ENCODE assay signal across 12 mouse cellular contexts in the genomic region with DNA sequence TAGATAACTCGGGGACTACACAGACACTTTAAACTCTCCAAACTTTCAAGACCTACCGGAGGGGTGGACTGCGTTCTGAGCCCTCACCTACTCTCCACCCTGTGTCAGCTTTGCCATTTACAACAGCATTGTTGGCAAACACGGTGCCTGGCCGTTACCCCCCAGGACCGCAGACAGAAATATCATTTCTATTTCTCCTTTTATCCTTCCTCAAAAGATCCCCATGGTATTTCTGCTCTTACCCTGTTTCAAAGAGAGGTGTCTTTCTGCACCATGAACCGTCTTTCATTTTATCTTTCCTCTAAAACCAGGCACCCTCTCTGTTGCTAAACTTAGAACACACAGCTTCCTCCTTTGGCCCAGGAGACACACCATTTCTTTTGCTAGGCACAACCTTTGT.
DNase-seq lines count a peak whose midpoint lies in the region; ATAC-seq and TF ChIP-seq lines count a peak whose summit lies in the region.
"Had no signal": no experiment of that assay in that cellular context is flagged by ENCODE, and none has a peak within 500 bp of the region (broad histone marks: within the 10 kb centered on the region; RNA-seq: fewer than 3 reads in every experiment).

No protein-coding gene starts in this region.

- no peak overlapping the region for H3K4me2 ChIP-seq in midbrain, embryonic 16.5 days (ENCODE audit: low read length)
- no peak overlapping the region for H3K4me2 ChIP-seq in midbrain, postnatal 0 days (ENCODE audit: low read depth, low read length, poor library complexity, severe bottlenecking)
- H3K4me2 ChIP-seq in liver, embryonic 12.5 days, result no peak overlapping the region
- H3K4me2 ChIP-seq: limb, embryonic 12.5 days; lung, embryonic 14.5 days had no signal

- H3K4me3 ChIP-seq in heart, embryonic 10.5 days, result peak overlapping the region; percentile 5; the same call in 1 of the 2 replicates
- no peak overlapping the region for H3K4me3 ChIP-seq in midbrain, embryonic 16.5 days (ENCODE audit: low read depth, low read length)
- no peak overlapping the region for H3K4me3 ChIP-seq in midbrain, postnatal 0 days (ENCODE audit: low read depth, low read length)
- H3K4me3 ChIP-seq in liver, embryonic 12.5 days, result no peak overlapping the region
- H3K4me3 ChIP-seq: limb, embryonic 12.5 days had no signal

- intact Hi-C loops in heart, postnatal 36 days (cut with DNase I), result no loop called here

- DNase-seq in heart, embryonic 10.5 days (ENCODE audit: low spot score), result no peak
- DNase-seq in heart, postnatal 36 days, result no peak
- no peak for DNase-seq in midbrain, postnatal 0 days (ENCODE audit: low spot score)
- no peak for DNase-seq in kidney, postnatal 4 days
- DNase-seq in spleen, postnatal 4 days (ENCODE audit: low spot score in 2 of 2), result no peak
- DNase-seq: cerebellum, postnatal 25 days; lung, embryonic 14.5 days had no signal

- peaks cover 33% of the 10 kb centered on the region for H3K4me1 ChIP-seq in heart, embryonic 10.5 days
- H3K4me1 ChIP-seq in midbrain, embryonic 16.5 days (ENCODE audit: control insufficient read depth, insufficient read depth, low read length), result peaks cover 3% of the 10 kb centered on the region; the same call in 1 of the 2 replicates
- no peaks in the 10 kb centered on the region for H3K4me1 ChIP-seq in midbrain, postnatal 0 days (ENCODE audit: insufficient read depth, low read length)
- H3K4me1 ChIP-seq in liver, embryonic 12.5 days, result 0 out of 2 replicates have a peak, but pooled peaks cover 9% of the 10 kb centered on the region

- no peaks in the 10 kb centered on the region for H3K27me3 ChIP-seq in heart, embryonic 10.5 days (ENCODE audit: insufficient read depth, poor library complexity, severe bottlenecking)
- H3K27me3 ChIP-seq in midbrain, embryonic 16.5 days (ENCODE audit: control insufficient read depth, insufficient read depth, low read depth, low read length), result no peaks in the 10 kb centered on the region
- H3K27me3 ChIP-seq in midbrain, postnatal 0 days (ENCODE audit: insufficient read depth, low read length), result no peaks in the 10 kb centered on the region
- no peaks in the 10 kb centered on the region for H3K27me3 ChIP-seq in liver, embryonic 12.5 days (replicated peaks)
- H3K27me3 ChIP-seq: limb, embryonic 12.5 days had no signal

- H3K9ac ChIP-seq in midbrain, embryonic 16.5 days (ENCODE audit: low read depth, low read length), result no peak overlapping the region
- H3K9ac ChIP-seq in midbrain, postnatal 0 days (replicated peaks; ENCODE audit: low read length, poor library complexity, severe bottlenecking), result no peak overlapping the region
- H3K9ac ChIP-seq in liver, embryonic 12.5 days, result no peak overlapping the region
- H3K9ac ChIP-seq: limb, embryonic 12.5 days; lung, embryonic 14.5 days had no signal

- H3K36me3 ChIP-seq in heart, embryonic 10.5 days, result no peaks in the 10 kb centered on the region
- no peaks in the 10 kb centered on the region for H3K36me3 ChIP-seq in midbrain, embryonic 16.5 days (ENCODE audit: control insufficient read depth, insufficient read depth, low read length)
- no peaks in the 10 kb centered on the region for H3K36me3 ChIP-seq in midbrain, postnatal 0 days (ENCODE audit: insufficient read depth, low read length)
- H3K36me3 ChIP-seq in liver, embryonic 12.5 days, result no peaks in the 10 kb centered on the region
- H3K36me3 ChIP-seq: limb, embryonic 12.5 days had no signal

- peak; percentile 22; the same call in 1 of the 2 replicates for ATAC-seq in midbrain, embryonic 16.5 days
- ATAC-seq in midbrain, postnatal 0 days (ENCODE audit: low FRiP score), result no peak
- no peak for ATAC-seq in liver, embryonic 12.5 days
- ATAC-seq in neutrophil, adult 5-6 weeks (ENCODE audit: extremely low read depth, insufficient number of reproducible peaks, low FRiP score, poor library complexity, severe bottlenecking), result 0 out of 2 replicates have a peak, but pooled peaks have one; percentile 16

- 44% methylated on average over 7 of the region's 7 CpGs for WGBS in heart, embryonic 10.5 days
- WGBS in midbrain, embryonic 16.5 days, result 73% methylated on average over 7 of the region's 7 CpGs
- 71% methylated on average over 7 of the region's 7 CpGs for WGBS in midbrain, postnatal 0 days
- WGBS in liver, embryonic 12.5 days (ENCODE audit: insufficient replicate concordance), result 21% methylated on average over 7 of the region's 7 CpGs

- H3K9me3 ChIP-seq in heart, embryonic 10.5 days, result no peaks in the 10 kb centered on the region
- no peaks in the 10 kb centered on the region for H3K9me3 ChIP-seq in midbrain, embryonic 16.5 days (replicated peaks; ENCODE audit: control insufficient read depth, low read length, poor library complexity, severe bottlenecking)
- H3K9me3 ChIP-seq in midbrain, postnatal 0 days (ENCODE audit: low read length), result no peaks in the 10 kb centered on the region
- H3K9me3 ChIP-seq in liver, embryonic 12.5 days (replicated peaks), result no peaks in the 10 kb centered on the region
- H3K9me3 ChIP-seq: limb, embryonic 12.5 days had no signal

- peak overlapping the region; percentile 62; the same call in 1 of the 2 replicates for H3K27ac ChIP-seq in heart, embryonic 10.5 days
- no peak overlapping the region for H3K27ac ChIP-seq in midbrain, embryonic 16.5 days (ENCODE audit: low read length)
- H3K27ac ChIP-seq in midbrain, postnatal 0 days (ENCODE audit: low read depth, low read length), result no peak overlapping the region
- peak overlapping the region; percentile 26; the same call in 1 of the 2 replicates for H3K27ac ChIP-seq in liver, embryonic 12.5 days
- H3K27ac ChIP-seq: limb, embryonic 12.5 days; macrophage had no signal

- no peak for TF ChIP-seq CTCF in midbrain, postnatal 0 days (IDR thresholded peaks at IDR 0.05)

Comparison
In these comparisons a context has a peak if more than half of its experiments do, and no peak if none do; other contexts are left out.
1. ATAC-seq: peak in midbrain, embryonic 16.5 days (single experiment) and neutrophil, adult 5-6 weeks (single experiment); none in midbrain, postnatal 0 days (single experiment) and liver, embryonic 12.5 days (single experiment).
2. H3K27ac ChIP-seq: peak in heart, embryonic 10.5 days (single experiment) and liver, embryonic 12.5 days (single experiment); none in midbrain, embryonic 16.5 days (single experiment) and midbrain, postnatal 0 days (single experiment).